Mouse (Mus musculus) midbrain, embryonic 12.5 days (tissue): ENCODE measurements around the gene Snrpa. TPM values are rescaled to one million over a fixed set of nuclear protein-coding genes. Genes with fewer than 3 reads are reported as not detected.
"Not testable (repeated sequence)": the region's sequence is repeated elsewhere in the genome, so short reads cannot be mapped to it uniquely, and the experiment has no call there.

Source experiments
- ATAC-seq: fragments of 200-750 bp; cut with Nextera tagmentation; 2 replicates; pipeline ENCODE4 v1.8.0; 2017; ENCODE audit warnings: low read depth, moderate TSS enrichment, moderate library complexity; ENCODE audit not compliant: low FRiP score
- H3K27ac ChIP-seq: fragments of 300-500 bp; sonication (generic); replicated peaks from 2 replicates; pipeline ENCODE4 v1.5.1; 2016; ENCODE audit warnings: mild to moderate bottlenecking
- H3K27me3 ChIP-seq: fragments of 300-500 bp; sonication (generic); 2 replicates; pipeline ENCODE4 v1.6.1; 2016; ENCODE audit warnings: mild to moderate bottlenecking
- H3K36me3 ChIP-seq: fragments of 300-500 bp; sonication (generic); 2 replicates; pipeline ENCODE4 v1.6.1; 2016
- H3K4me1 ChIP-seq: fragments of 300-500 bp; sonication (generic); 2 replicates; pipeline ENCODE4 v1.6.1; 2016
- H3K4me2 ChIP-seq: fragments of 300-500 bp; sonication (generic); replicated peaks from 2 replicates; pipeline ENCODE4 v1.6.1; 2016; ENCODE audit warnings: mild to moderate bottlenecking, moderate library complexity
- H3K4me3 ChIP-seq: fragments of 300-500 bp; sonication (generic); 2 replicates; pipeline ENCODE4 v1.5.1; 2016; ENCODE audit warnings: mild to moderate bottlenecking
- H3K9ac ChIP-seq: fragments of 300-500 bp; sonication (generic); replicated peaks from 2 replicates; pipeline ENCODE4 v1.6.1; 2016; ENCODE audit warnings: mild to moderate bottlenecking, moderate library complexity
- H3K9me3 ChIP-seq: fragments of 300-500 bp; sonication (generic); 2 replicates; pipeline ENCODE4 v1.6.1; 2016; ENCODE audit warnings: mild to moderate bottlenecking
- WGBS: fragments of 180-500 bp; shearing (Covaris S2); methylation state at CpG from one replicate; pipeline ENCODE4 v1.1.7; 2016; 5-methylcytosine and 5-hydroxymethylcytosine counted together
- polyA plus RNA-seq: library from polyadenylated mRNA; unstranded; fragments of >200 nt; fragmentation: Nextera tagmentation; extraction: Ambion mirVana; gene quantifications from 2 replicates; pipeline ENCODE4 v1.2.1, GENCODE M21; 2016

Snrpa gene
- 277 and 286 TPM in 2 replicates for polyA plus RNA-seq

DNA sequence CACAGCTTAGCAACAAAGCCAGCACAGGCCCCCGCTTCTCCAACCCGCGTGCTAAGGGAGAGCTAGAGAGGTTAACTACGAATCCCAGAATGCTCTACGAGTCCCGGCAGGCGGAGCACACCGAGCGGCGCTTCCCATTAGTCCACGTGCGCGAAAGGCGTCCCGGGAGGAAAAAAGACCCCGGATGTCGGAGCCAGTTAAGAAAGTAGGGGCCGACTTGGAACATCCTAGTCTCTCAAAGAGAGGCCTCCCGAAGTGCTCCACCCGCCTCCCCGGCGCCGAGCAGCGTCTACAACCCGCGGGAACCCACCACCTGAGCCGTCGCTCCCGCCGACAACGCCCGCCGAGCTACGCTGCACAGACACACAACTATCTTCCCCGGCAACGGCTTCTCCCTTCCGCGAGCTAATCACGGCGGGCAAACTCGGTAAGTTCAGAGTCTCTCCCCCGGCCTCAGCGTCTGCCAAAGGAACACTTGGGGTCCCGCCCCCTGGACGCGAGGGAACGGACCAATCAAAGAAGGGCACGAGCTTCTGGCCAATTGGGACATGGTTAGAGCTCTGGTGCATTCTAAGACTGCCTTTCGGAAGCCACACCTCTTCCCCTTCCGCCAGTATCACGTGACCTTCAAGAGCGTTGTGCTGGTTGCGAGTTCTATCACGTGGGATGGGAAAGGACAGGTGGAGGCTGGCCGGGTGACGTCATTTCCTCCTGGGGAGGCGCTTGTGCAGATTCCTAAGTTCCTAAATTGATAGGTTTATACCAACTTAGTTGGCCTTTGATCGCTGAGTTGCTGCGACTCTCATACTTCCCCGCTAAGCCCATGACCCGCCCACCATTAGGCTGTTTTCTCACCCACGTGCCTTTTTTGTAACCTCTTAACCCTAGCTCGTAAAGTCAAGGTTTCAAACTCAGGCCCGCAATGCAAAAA is at the start of gene Snrpa, which contains the start of gene BC024978:
TSS of gene Snrpa (minus strand) at position 591 of the 931 bp plus-strand sequence.
TSS of gene BC024978 (plus strand) at position 101 of the 931 bp plus-strand sequence.
- peaks cover 36% of the 10 kb centered on the region for H3K36me3 ChIP-seq
- WGBS = 1% methylated on average over 64 of the region's 64 CpGs
- H3K27me3 ChIP-seq = no peaks in the 10 kb centered on the region
- peak within 1 kb of the TSS; percentile 89 for H3K4me3 ChIP-seq
- H3K4me2 ChIP-seq = peak within 1 kb of the TSS; percentile 93
- 0 out of 2 replicates have a peak, but pooled peaks cover under 1% of the 10 kb centered on the region for H3K9me3 ChIP-seq
- H3K9ac ChIP-seq = peak within 1 kb of the TSS; percentile 88
- H3K27ac ChIP-seq = peak within 1 kb of the TSS; percentile 97
- ATAC-seq = peak; percentile 99
- H3K4me1 ChIP-seq = peaks cover 24% of the 10 kb centered on the region

DNA sequence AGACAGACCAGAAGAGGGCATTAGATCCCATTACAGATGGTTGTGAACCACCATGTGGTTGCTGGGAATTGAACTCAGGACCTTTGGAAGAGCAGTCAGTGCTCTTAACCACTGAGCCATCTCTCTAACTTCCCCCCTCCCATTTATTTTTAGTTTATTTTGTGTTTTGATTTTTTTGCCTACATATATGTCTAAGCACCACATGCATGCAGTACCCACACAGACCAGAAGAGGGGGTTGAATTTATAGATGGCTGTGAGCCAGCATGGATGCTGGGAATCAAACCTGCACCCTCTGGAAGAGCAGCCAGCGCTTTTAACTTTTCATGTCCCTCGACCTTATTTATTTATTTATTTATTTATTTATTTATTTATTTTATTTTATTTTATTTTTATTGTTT is 48.0 kb upstream of the Snrpa start:
- 83% methylated on average over 2 of the region's 2 CpGs for WGBS
- not testable (repeated sequence) for H3K9me3 ChIP-seq, H3K4me3 ChIP-seq, H3K27ac ChIP-seq, ATAC-seq, H3K27me3 ChIP-seq, H3K4me1 ChIP-seq, H3K9ac ChIP-seq, H3K4me2 ChIP-seq
- peaks cover 56% of the 10 kb centered on the region for H3K36me3 ChIP-seq

DNA sequence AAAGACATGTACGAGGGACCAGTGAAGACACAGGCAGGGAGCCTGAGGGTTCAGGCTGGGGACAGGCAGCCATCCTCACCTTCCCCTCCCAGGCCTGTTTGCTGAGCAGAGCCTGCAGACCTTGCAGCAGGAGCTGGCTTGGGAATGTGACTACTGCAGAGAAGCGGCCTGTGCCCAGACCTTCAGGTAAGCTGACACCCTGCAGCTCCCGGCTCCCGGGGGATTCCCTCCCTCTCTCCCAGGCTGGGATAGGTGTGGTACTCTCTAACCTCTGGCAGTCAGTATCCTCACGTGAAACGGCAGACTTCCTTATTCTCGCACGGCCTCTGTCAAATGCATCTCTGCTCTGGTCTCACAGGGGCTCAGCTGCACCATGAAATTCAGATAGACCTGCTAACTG is 47.1 kb upstream of the Snrpa start:
- no peak overlapping the region for H3K9ac ChIP-seq
- no peak overlapping the region for H3K4me3 ChIP-seq
- no peaks in the 10 kb centered on the region for H3K4me1 ChIP-seq
- 74% methylated on average over 8 of the region's 8 CpGs for WGBS
- H3K27me3 ChIP-seq = no peaks in the 10 kb centered on the region
- H3K9me3 ChIP-seq = no peaks in the 10 kb centered on the region
- H3K4me2 ChIP-seq = no peak overlapping the region
- no peak overlapping the region for H3K27ac ChIP-seq
- no peak for ATAC-seq
- H3K36me3 ChIP-seq = peaks cover 56% of the 10 kb centered on the region

DNA sequence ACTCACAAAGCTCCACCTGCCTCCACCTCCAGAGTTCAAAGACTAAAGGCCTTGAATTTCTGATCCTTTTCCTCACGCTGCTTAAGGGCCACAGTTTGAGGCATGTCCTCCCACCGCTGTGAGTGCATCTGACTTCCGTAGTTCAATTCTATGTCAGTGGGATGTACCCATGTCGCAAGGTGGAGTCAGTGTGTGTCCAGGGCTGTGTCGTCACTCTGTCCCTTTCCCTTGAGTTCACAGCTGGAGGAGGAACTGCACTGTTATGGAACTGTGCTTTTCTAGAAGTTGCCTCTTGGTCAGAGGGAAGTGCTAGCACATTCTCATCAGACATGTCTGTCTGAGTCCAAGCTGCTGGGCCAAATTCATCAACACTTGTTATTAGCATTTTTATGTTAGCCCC is 42.5 kb upstream of the Snrpa start:
- WGBS = 89% methylated on average over 5 of the region's 5 CpGs
- peaks cover 7% of the 10 kb centered on the region for H3K4me1 ChIP-seq
- H3K9me3 ChIP-seq = no peaks in the 10 kb centered on the region
- no peaks in the 10 kb centered on the region for H3K27me3 ChIP-seq
- H3K4me2 ChIP-seq = no peak overlapping the region
- ATAC-seq = no peak
- H3K4me3 ChIP-seq = no peak overlapping the region
- H3K27ac ChIP-seq = no peak overlapping the region
- no peak overlapping the region for H3K9ac ChIP-seq
- H3K36me3 ChIP-seq = peaks cover 40% of the 10 kb centered on the region

DNA sequence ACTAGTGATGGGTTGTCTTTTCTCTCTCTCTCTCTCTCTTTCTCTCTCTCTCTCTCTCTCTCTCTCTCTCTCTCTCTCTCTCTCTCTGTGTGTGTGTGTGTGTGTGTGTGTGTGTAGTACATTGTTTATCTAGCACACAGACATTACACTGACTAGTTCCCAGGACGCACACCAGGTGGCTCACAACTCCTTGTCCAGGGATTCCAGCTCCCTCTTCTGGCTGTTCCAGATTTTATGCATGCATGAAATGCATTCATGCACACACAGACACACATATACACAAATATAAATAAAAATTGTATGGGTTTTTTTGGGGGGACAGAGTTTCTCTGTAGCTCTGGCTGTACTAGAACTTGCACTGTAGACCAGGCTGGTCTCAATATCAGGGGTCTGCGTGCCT is 41.5 kb upstream of the Snrpa start:
- Histone ChIP-seq H3K4me3 (no peak overlapping the region), H3K27ac (no peak overlapping the region), H3K4me1 (peaks cover 13% of the 10 kb centered on the region), H3K27me3 (no peaks in the 10 kb centered on the region), H3K9ac (no peak overlapping the region), H3K9me3 (no peaks in the 10 kb centered on the region), H3K36me3 (peaks cover 31% of the 10 kb centered on the region), H3K4me2 (no peak overlapping the region)
- 94% methylated on average over 2 of the region's 2 CpGs for WGBS
- ATAC-seq = no peak

DNA sequence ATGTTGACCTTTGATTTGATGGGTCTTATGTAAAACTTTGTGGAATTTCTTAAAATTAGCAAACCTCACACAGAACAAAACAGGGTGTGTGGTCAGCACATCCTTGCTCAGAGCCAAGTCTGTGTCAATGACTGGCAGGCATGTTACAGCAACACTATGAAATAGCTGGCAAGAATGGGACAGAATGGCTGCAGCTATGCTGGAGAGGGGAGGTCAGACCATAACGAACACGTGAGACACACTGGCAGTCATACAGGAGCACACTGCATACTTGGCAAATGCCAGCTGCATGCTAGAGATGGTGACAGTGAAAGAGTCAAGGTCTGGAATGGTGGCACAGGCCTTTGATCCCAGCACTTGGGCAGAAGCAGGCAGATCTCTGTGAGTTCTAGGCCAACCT is 39.7 kb upstream of the Snrpa start:
- peaks cover 14% of the 10 kb centered on the region for H3K4me1 ChIP-seq
- 94% methylated on average over 2 of the region's 2 CpGs for WGBS
- H3K27me3 ChIP-seq = no peaks in the 10 kb centered on the region
- H3K9ac ChIP-seq = no peak overlapping the region
- no peak overlapping the region for H3K27ac ChIP-seq
- peaks cover 16% of the 10 kb centered on the region; the same call in 1 of the 2 replicates for H3K36me3 ChIP-seq
- no peak overlapping the region for H3K4me2 ChIP-seq
- H3K4me3 ChIP-seq = no peak overlapping the region
- H3K9me3 ChIP-seq = no peaks in the 10 kb centered on the region
- no peak for ATAC-seq

DNA sequence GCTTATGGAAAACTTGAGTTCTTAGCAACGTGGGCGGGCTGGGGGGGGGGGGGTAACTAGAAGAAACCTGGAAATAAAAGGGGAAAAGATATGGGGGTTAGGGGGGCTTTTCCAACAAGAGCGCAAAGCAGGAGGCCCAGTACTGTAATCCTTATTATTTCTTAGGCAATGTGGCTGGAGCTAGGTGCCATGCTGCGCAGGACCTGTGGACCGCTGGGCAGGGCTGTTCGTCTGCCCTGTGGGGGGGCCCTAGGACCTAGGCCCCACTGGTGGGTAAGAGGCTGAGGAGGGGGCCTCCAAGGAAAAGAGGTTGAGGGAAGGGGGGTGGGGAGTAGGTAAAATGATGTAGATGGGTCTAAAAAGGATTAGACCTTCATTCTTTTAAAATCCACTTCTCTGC is 37.2 kb upstream of the Snrpa start:
- H3K27me3 ChIP-seq = no peaks in the 10 kb centered on the region
- H3K36me3 ChIP-seq = 0 out of 2 replicates have a peak, but pooled peaks cover 3% of the 10 kb centered on the region
- peak overlapping the region; percentile 85 for H3K27ac ChIP-seq
- peak overlapping the region; percentile 73 for H3K4me2 ChIP-seq
- peaks cover 21% of the 10 kb centered on the region for H3K4me1 ChIP-seq
- 0% methylated on average over 6 of the region's 6 CpGs for WGBS
- H3K4me3 ChIP-seq = peak overlapping the region; percentile 50
- H3K9me3 ChIP-seq = no peaks in the 10 kb centered on the region
- peak; percentile 27; the same call in 1 of the 2 replicates for ATAC-seq
- H3K9ac ChIP-seq = peak overlapping the region; percentile 59

DNA sequence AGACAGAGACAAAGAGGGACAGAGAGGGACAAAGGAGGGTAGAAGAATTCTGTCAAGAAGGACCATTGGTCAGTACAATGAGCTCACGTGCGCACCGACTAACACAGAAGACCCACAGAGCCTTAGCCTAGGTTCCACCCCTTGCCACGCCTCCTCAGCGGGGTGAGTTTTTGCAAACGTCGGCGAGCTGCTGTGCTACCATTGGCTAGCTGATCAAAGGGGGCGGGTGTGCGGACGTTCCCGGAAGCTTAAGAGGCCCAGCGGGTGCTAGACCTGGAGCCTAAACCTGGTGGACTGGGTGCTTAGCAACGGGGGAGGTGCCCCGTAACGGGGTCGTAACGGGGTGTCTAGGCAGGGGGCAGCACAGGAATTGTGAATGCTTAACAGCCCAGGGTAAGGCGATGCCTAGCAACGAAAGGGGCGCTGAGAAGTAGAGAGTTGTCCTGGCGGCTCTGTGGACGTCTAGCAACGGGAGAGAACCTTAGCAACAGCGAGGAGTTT is 36.8 kb upstream of the Snrpa start, which contains the start of gene Coq8b:
TSS of gene Coq8b (plus strand) at position 243 of the 501 bp plus-strand sequence.
- no peaks in the 10 kb centered on the region for H3K27me3 ChIP-seq
- under 1% methylated on average over 25 of the region's 25 CpGs for WGBS
- peak; percentile 93 for ATAC-seq
- H3K9me3 ChIP-seq = no peaks in the 10 kb centered on the region
- H3K9ac ChIP-seq = peak within 1 kb of the TSS; percentile 59
- H3K27ac ChIP-seq = peak within 1 kb of the TSS; percentile 85
- H3K4me2 ChIP-seq = peak within 1 kb of the TSS; percentile 73
- H3K4me3 ChIP-seq = peak within 1 kb of the TSS; percentile 50
- H3K36me3 ChIP-seq = 0 out of 2 replicates have a peak, but pooled peaks cover 3% of the 10 kb centered on the region
- peaks cover 21% of the 10 kb centered on the region for H3K4me1 ChIP-seq

DNA sequence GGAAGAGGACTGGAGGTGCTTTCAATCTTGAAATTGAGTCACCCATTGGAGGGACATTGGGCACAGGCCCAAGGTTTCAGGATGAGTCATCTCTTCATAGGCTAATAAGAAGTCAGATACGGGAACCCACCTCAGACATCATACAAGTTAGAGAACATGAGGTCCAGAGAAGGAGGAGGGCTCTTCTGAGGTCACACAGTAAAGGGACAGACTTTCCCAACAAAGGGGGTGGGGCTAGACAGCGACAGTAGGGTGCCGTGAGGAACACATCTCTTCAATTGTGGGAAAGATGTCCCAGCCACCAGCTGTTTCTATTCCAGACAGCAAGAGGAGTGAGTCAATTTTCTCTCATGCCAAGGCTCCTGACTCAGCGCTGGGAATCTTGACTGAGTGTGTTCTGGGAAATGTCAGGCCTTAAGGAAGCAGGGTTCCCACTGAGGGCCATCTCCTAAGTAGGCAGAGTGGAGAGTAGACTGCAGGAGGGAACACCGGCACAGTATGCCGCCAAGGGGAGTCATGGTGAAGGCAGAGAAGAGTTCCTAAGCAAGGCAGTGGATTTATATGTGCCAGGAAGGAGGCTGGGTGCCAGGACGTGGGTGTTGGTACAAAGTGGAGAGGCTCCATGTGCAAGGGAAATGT is 35.7 kb upstream of the Snrpa start:
- WGBS = 77% methylated on average over 7 of the region's 7 CpGs
- H3K4me3 ChIP-seq = no peak overlapping the region

DNA sequence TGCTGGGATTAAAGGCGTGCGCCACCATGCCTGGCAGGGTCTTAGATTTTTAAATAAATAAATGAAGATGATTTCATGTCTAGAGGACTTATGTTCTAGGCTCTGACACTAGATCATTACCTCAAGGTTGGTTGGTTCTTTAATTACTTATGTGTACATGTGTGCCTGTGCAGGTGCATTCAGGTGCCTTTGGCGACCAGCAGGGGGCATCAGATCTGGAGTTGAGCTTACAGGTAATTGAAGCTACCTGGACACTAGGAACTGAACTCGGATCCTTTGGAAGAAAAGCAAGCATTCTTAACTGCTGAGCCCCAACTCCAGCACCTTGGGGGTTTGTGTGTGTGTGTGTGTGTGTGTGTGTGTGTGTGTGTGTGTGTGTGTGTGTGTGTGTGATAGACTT is 34.7 kb upstream of the Snrpa start:
- ATAC-seq = no peak
- Histone ChIP-seq H3K27ac (no peak overlapping the region), H3K4me2 (no peak overlapping the region), H3K9ac (no peak overlapping the region), H3K9me3 (no peaks in the 10 kb centered on the region), H3K36me3 (no peaks in the 10 kb centered on the region), H3K4me1 (peaks cover 41% of the 10 kb centered on the region), H3K27me3 (no peaks in the 10 kb centered on the region), H3K4me3 (no peak overlapping the region)
- WGBS = 73% methylated on average over 4 of the region's 4 CpGs

More for the DNA sequence above, 35.7 kb upstream of the Snrpa start:
- peaks cover 31% of the 10 kb centered on the region for H3K4me1 ChIP-seq
- no peaks in the 10 kb centered on the region for H3K9me3 ChIP-seq
- no peaks in the 10 kb centered on the region for H3K27me3 ChIP-seq
- no peak overlapping the region for H3K9ac ChIP-seq
- no peak for ATAC-seq
- H3K27ac ChIP-seq = peak overlapping the region; percentile 85
- no peaks in the 10 kb centered on the region for H3K36me3 ChIP-seq
- H3K4me2 ChIP-seq = no peak overlapping the region

DNA sequence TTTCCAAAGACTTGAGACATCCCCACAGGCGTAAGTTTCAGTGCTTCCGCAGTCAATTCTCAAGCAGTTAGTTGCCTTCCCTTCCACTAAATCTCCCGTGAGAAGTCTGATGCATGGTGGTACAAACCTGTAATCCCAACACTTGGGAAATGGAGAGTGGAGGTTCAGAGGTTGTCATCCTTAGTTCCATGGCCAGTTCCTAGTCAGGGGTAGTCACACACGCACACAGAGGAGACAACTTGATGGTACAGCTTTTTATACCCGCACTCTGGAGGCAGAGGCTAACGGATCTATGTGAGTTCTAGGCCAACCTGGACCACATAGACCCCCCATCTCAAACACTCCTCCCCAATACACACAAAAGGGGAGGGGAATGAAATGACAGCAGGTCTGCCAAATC is 32.8 kb upstream of the Snrpa start:
- Histone ChIP-seq H3K9me3 (no peaks in the 10 kb centered on the region), H3K27ac (peak overlapping the region; percentile 81), H3K4me3 (peak overlapping the region; percentile 72), H3K9ac (peak overlapping the region; percentile 85), H3K36me3 (no peaks in the 10 kb centered on the region), H3K4me2 (peak overlapping the region; percentile 91), H3K4me1 (peaks cover 56% of the 10 kb centered on the region), H3K27me3 (no peaks in the 10 kb centered on the region)
- ATAC-seq = no peak
- WGBS = 15% methylated on average over 6 of the region's 6 CpGs
